Mouse (Mus musculus) bone marrow, adult 2 months (tissue): ENCODE measurements around the gene Vcl. TPM values are rescaled to one million over a fixed set of nuclear protein-coding genes. Genes with fewer than 3 reads are reported as not detected.

Experiments used
- H3K27ac ChIP-seq: fragments of 200-500 bp; 2 replicates; pipeline ENCODE4 v1.5.1; 2012; ENCODE audit warnings: low read depth, mild to moderate bottlenecking, control low read depth, inconsistent platforms, low read length; ENCODE audit not compliant: control insufficient read depth, poor library complexity, insufficient read depth
- H3K4me1 ChIP-seq: fragments of 200-500 bp; 2 replicates; pipeline ENCODE4 v1.6.1; 2011; ENCODE audit warnings: low read length; ENCODE audit not compliant: control insufficient read depth, insufficient read depth
- H3K4me3 ChIP-seq: fragments of 200-500 bp; replicated peaks from 2 replicates; pipeline ENCODE3; 2011; ENCODE audit warnings: mild to moderate bottlenecking, low read depth, low read length, control low read depth; ENCODE audit not compliant: control insufficient read depth
- CTCF ChIP-seq: fragments of 200-500 bp; IDR thresholded peaks from 2 replicates; pipeline ENCODE4 v1.5.1; 2011; ENCODE audit warnings: low read length, control low read depth; ENCODE audit not compliant: control insufficient read depth, insufficient read depth
- POLR2A ChIP-seq: fragments of 200-500 bp; IDR thresholded peaks from 2 replicates; pipeline ENCODE4 v1.6.1; 2011; ENCODE audit warnings: low read depth, mild to moderate bottlenecking, control low read depth, low read length, borderline replicate concordance; ENCODE audit not compliant: control insufficient read depth
- WGBS: fragments of 180-500 bp; shearing (Covaris S2); methylation state at CpG from one replicate; pipeline ENCODE4 v1.1.7; 2018; 5-methylcytosine and 5-hydroxymethylcytosine counted together
- polyA plus RNA-seq: library from polyadenylated mRNA; stranded (reverse); fragments of >200 nt; gene quantifications from 2 replicates; pipeline ENCODE4 v1.2.4, GENCODE M21; 2011; ENCODE audit warnings: low replicate concordance; ENCODE audit not compliant: missing spikeins, insufficient read depth, insufficient read length

Vcl gene
- polyA plus RNA-seq, 1 experiment = 59.2 TPM

- H3K4me1 ChIP-seq = no peaks in the 10 kb centered on the region
- 81% methylated on average over 6 of the region's 6 CpGs for WGBS
Observed at GRCm38 (mm10) chr14:20903137-20903536, 26.1 kb upstream of the Vcl start.

GRCm38 (mm10) chr14:20911811-20912210, 17.4 kb upstream of the Vcl start:
- no peak overlapping the region for H3K4me3 ChIP-seq
- H3K27ac ChIP-seq = no peak overlapping the region
- TF ChIP-seq POLR2A (no peak), CTCF (no peak)
- H3K4me1 ChIP-seq = no peaks in the 10 kb centered on the region
- 22% methylated on average over 2 of the region's 2 CpGs for WGBS

More at GRCm38 (mm10) chr14:20903137-20903536, 26.1 kb upstream of the Vcl start:
- TF ChIP-seq POLR2A = no peak
- TF ChIP-seq CTCF = no peak
- Histone ChIP-seq H3K27ac (no peak overlapping the region), H3K4me3 (no peak overlapping the region)

GRCm38 (mm10) chr14:20914415-20914814, 14.8 kb upstream of the Vcl start:
- Histone ChIP-seq H3K27ac (no peak overlapping the region), H3K4me1 (no peaks in the 10 kb centered on the region; the same call in 1 of the 2 replicates), H3K4me3 (no peak overlapping the region)
- no peak for TF ChIP-seq CTCF
- TF ChIP-seq POLR2A = no peak
- 71% methylated on average over 2 of the region's 2 CpGs for WGBS

- WGBS = 70% methylated on average over 7 of the region's 7 CpGs
- no peak overlapping the region for H3K4me3 ChIP-seq
- H3K27ac ChIP-seq = no peak overlapping the region
- TF ChIP-seq POLR2A (no peak), CTCF (no peak)
- no peaks in the 10 kb centered on the region; the same call in 1 of the 2 replicates for H3K4me1 ChIP-seq
Observed at GRCm38 (mm10) chr14:20916625-20917612, 12.3 kb upstream of the Vcl start.

GRCm38 (mm10) chr14:20924071-20924789, 5.0 kb upstream of the Vcl start:
- no peak overlapping the region for H3K4me3 ChIP-seq

GRCm38 (mm10) chr14:20927470-20928307, 1.5 kb upstream of the Vcl start:
- no peak for TF ChIP-seq CTCF
- no peak for TF ChIP-seq POLR2A
- H3K27ac ChIP-seq = peak overlapping the region; percentile 46; the same call in 1 of the 2 replicates
- H3K4me3 ChIP-seq = no peak overlapping the region
- 19% methylated on average over 4 of the region's 4 CpGs for WGBS
- peaks cover 4% of the 10 kb centered on the region for H3K4me1 ChIP-seq

More at GRCm38 (mm10) chr14:20924071-20924789, 5.0 kb upstream of the Vcl start:
- no peak overlapping the region for H3K27ac ChIP-seq
- peaks cover 4% of the 10 kb centered on the region for H3K4me1 ChIP-seq
- TF ChIP-seq CTCF = no peak
- TF ChIP-seq POLR2A = no peak
- WGBS = 3% methylated on average over 5 of the region's 5 CpGs

GRCm38 (mm10) chr14:20928308-20928685, 901 bp upstream of the Vcl start:
- 14% methylated on average over 4 of the region's 4 CpGs for WGBS
- Histone ChIP-seq H3K27ac (peak overlapping the region; percentile 93; the same call in 1 of the 2 replicates), H3K4me3 (peak overlapping the region; percentile 40), H3K4me1 (peaks cover 2% of the 10 kb centered on the region)
- TF ChIP-seq CTCF = no peak
- no peak for TF ChIP-seq POLR2A
